Mouse (Mus musculus) lung, embryonic 15.5 days (tissue): ENCODE results near the gene Taar8b. TPM values are rescaled to one million over a fixed set of nuclear protein-coding genes. Genes with fewer than 3 reads are reported as not detected.

Experiments used
- polyA plus RNA-seq: library from polyadenylated mRNA; unstranded; fragments of >200 nt; fragmentation: Nextera tagmentation; extraction: Ambion mirVana; gene quantifications from 2 replicates; pipeline ENCODE4 v1.2.1, GENCODE M21; 2015

Taar8b gene
- polyA plus RNA-seq, 1 experiment from 2014 or later, result not detected

Other genes starting within 250 kb of the Taar8b start
- gene Vnn3, start 240.8 kb downstream of the Taar8b start, polyA plus RNA-seq, result 0.16 and 0.18 TPM in 2 replicates
- 2.3 and 2.7 TPM in 2 replicates for gene Vnn1, start 197.6 kb downstream of the Taar8b start, polyA plus RNA-seq
- not detected in 2 replicates for gene Taar1, start 171.9 kb downstream of the Taar8b start, polyA plus RNA-seq
- not detected in 2 replicates for gene Taar2, start 153.7 kb downstream of the Taar8b start, polyA plus RNA-seq
- not detected in 2 replicates for gene Taar3, start 142.7 kb downstream of the Taar8b start, polyA plus RNA-seq
- gene Taar4, start 131.8 kb downstream of the Taar8b start, polyA plus RNA-seq, result not detected in 2 replicates
- gene Taar5, start 121.6 kb downstream of the Taar8b start, polyA plus RNA-seq, result not detected in 2 replicates
- gene Taar6, start 106.6 kb downstream of the Taar8b start, polyA plus RNA-seq, result not detected in 2 replicates
- gene Taar7a, start 98.8 kb downstream of the Taar8b start, polyA plus RNA-seq, result not detected in 2 replicates
- not detected in 2 replicates for gene Taar7b, start 92.4 kb downstream of the Taar8b start, polyA plus RNA-seq
- gene Taar7d, start 65.1 kb downstream of the Taar8b start, polyA plus RNA-seq, result not detected in 2 replicates
- not detected in 2 replicates for gene Taar7e, start 54.7 kb downstream of the Taar8b start, polyA plus RNA-seq
- gene Taar7f, start 42.8 kb downstream of the Taar8b start, polyA plus RNA-seq, result not detected in 2 replicates
- not detected in 2 replicates for gene Taar8a, start 15.8 kb downstream of the Taar8b start, polyA plus RNA-seq
- gene Taar8c, start 9.6 kb upstream of the Taar8b start, polyA plus RNA-seq, result not detected in 2 replicates
- gene Taar9, start 17.2 kb upstream of the Taar8b start, polyA plus RNA-seq, result not detected in 2 replicates
- 77.3 and 87.4 TPM in 2 replicates for gene Stx7, start 57.0 kb upstream of the Taar8b start, polyA plus RNA-seq
- gene Moxd1, start 131.2 kb upstream of the Taar8b start, polyA plus RNA-seq, result 6.6 and 6.7 TPM in 2 replicates